Comparison of ENCODE assay signal across 7 mouse cellular contexts in the genomic region with DNA sequence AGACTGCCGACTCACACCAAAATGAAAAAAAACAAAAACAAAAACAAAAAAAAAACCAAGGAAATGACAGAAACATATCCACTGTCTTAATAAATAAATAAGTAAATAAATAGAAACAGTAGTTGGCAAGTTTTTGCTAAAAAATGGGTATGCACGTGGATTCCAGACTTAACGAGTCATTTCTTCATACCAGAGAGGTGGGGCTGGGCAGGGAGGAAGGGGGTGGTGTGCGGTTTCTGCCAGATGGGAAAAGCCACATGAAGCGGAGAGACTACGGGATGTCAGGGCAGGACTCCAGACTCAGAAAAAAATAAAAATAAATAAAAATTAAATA. TPM values are rescaled to one million over a fixed set of nuclear protein-coding genes. Genes with fewer than 3 reads are reported as not detected.
DNase-seq lines count a peak whose midpoint lies in the region; ATAC-seq lines count a peak whose summit lies in the region.

No protein-coding gene starts in this region.

- H3K4me2 ChIP-seq in heart, embryonic 15.5 days = peak overlapping the region; percentile 74
- peak overlapping the region; percentile 79 for H3K4me2 ChIP-seq in limb, embryonic 15.5 days
- peak overlapping the region; percentile 72 for H3K4me2 ChIP-seq in midbrain, embryonic 15.5 days

- H3K27me3 ChIP-seq in heart, embryonic 15.5 days = no peaks in the 10 kb centered on the region
- H3K27me3 ChIP-seq in limb, embryonic 15.5 days = no peaks in the 10 kb centered on the region
- H3K27me3 ChIP-seq in midbrain, embryonic 15.5 days (replicated peaks) = no peaks in the 10 kb centered on the region

- H3K4me1 ChIP-seq in heart, embryonic 15.5 days (replicated peaks) = peaks cover 35% of the 10 kb centered on the region
- H3K4me1 ChIP-seq in limb, embryonic 15.5 days = peaks cover 32% of the 10 kb centered on the region
- H3K4me1 ChIP-seq in midbrain, embryonic 15.5 days = peaks cover 38% of the 10 kb centered on the region

- no peaks in the 10 kb centered on the region for H3K36me3 ChIP-seq in heart, embryonic 15.5 days
- no peaks in the 10 kb centered on the region for H3K36me3 ChIP-seq in limb, embryonic 15.5 days
- H3K36me3 ChIP-seq in midbrain, embryonic 15.5 days (replicated peaks) = no peaks in the 10 kb centered on the region

- peak overlapping the region; percentile 94 for H3K9ac ChIP-seq in heart, embryonic 15.5 days
- 0 out of 2 replicates have a peak overlapping the region, but pooled peaks have one; percentile 93 for H3K9ac ChIP-seq in limb, embryonic 15.5 days
- peak overlapping the region; percentile 98 for H3K9ac ChIP-seq in midbrain, embryonic 15.5 days

- DNase-seq in retina, embryonic 14.5 days (ENCODE audit: low spot score) = peak; percentile 41
- DNase-seq in retina, postnatal 1 day = no peak
- peak; percentile 69 for DNase-seq in embryo, embryonic 10.5 days (ENCODE audit: low spot score)
- DNase-seq in adrenal gland, adult 2 months = no peak

- H3K27ac ChIP-seq in heart, embryonic 15.5 days = peak overlapping the region; percentile 95
- H3K27ac ChIP-seq in limb, embryonic 15.5 days = peak overlapping the region; percentile 90
- H3K27ac ChIP-seq in midbrain, embryonic 15.5 days = peak overlapping the region; percentile 99

- no peaks in the 10 kb centered on the region for H3K9me3 ChIP-seq in heart, embryonic 15.5 days (replicated peaks)
- no peaks in the 10 kb centered on the region for H3K9me3 ChIP-seq in limb, embryonic 15.5 days
- H3K9me3 ChIP-seq in midbrain, embryonic 15.5 days = no peaks in the 10 kb centered on the region

- ATAC-seq in heart, embryonic 15.5 days (replicated peaks; ENCODE audit: insufficient number of reproducible peaks, insufficient read depth, low FRiP score, low read depth) = no peak
- peak; percentile 32; the same call in 1 of the 2 replicates for ATAC-seq in limb, embryonic 15.5 days (ENCODE audit: insufficient number of reproducible peaks, low FRiP score, low TSS enrichment, low read depth)
- ATAC-seq in midbrain, embryonic 15.5 days (replicated peaks) = peak; percentile 62

- H3K4me3 ChIP-seq in heart, embryonic 15.5 days = peak overlapping the region; percentile 95
- H3K4me3 ChIP-seq in limb, embryonic 15.5 days = peak overlapping the region; percentile 93
- peak overlapping the region; percentile 95 for H3K4me3 ChIP-seq in midbrain, embryonic 15.5 days

- WGBS in heart, embryonic 15.5 days = 4% methylated on average over 6 of the region's 6 CpGs
- 3% methylated on average over 6 of the region's 6 CpGs for WGBS in limb, embryonic 15.5 days
- 4% methylated on average over 6 of the region's 6 CpGs for WGBS in midbrain, embryonic 15.5 days

RNA-seq across cellular contexts. Expression of a gene that starts 1.4 kb away (rescaled TPM):
- 51.9 and 53.5 TPM in 2 replicates for polyA plus RNA-seq in heart, embryonic 15.5 days (2015; fragmentation: Nextera tagmentation; extraction: Ambion mirVana)
- polyA plus RNA-seq in limb, embryonic 15.5 days (2015; fragmentation: Nextera tagmentation; extraction: Ambion mirVana) = 45.4 and 46.6 TPM in 2 replicates
- polyA plus RNA-seq in midbrain, embryonic 15.5 days (2015; fragmentation: Nextera tagmentation; extraction: Ambion mirVana) = 85.5 and 91.5 TPM in 2 replicates
- total RNA-seq in adrenal gland, adult 2 months (2021) = 10 to 100 TPM; 82.3 TPM
- polyA plus RNA-seq in adrenal gland, adult 2 months (2012; rRNA removed) = 19.4 and 32.0 TPM in 2 replicates

RNA-seq across cellular contexts. Expression of a gene that starts 37.9 kb away (rescaled TPM):
- 54.5 and 59.7 TPM in 2 replicates for polyA plus RNA-seq in heart, embryonic 15.5 days (2015; fragmentation: Nextera tagmentation; extraction: Ambion mirVana)
- 62.3 and 62.7 TPM in 2 replicates for polyA plus RNA-seq in limb, embryonic 15.5 days (2015; fragmentation: Nextera tagmentation; extraction: Ambion mirVana)
- polyA plus RNA-seq in midbrain, embryonic 15.5 days (2015; fragmentation: Nextera tagmentation; extraction: Ambion mirVana) = 68.0 and 69.7 TPM in 2 replicates
- 10 to 100 TPM; 40.6 to 43.1 TPM for total RNA-seq in adrenal gland, adult 2 months (2021)
- 21.3 and 21.7 TPM in 2 replicates for polyA plus RNA-seq in adrenal gland, adult 2 months (2012; rRNA removed)

Comparison
In these comparisons a context has a peak if more than half of its experiments do, and no peak if none do; other contexts are left out.
1. DNase-seq: peak in retina, embryonic 14.5 days (single experiment) and embryo, embryonic 10.5 days (single experiment); none in retina, postnatal 1 day (single experiment) and adrenal gland, adult 2 months (single experiment).
2. Peak in every context shown above with its lines, with median percentiles within 50 percentile points of each other: H3K27ac ChIP-seq, H3K4me2 ChIP-seq, H3K4me3 ChIP-seq and H3K9ac ChIP-seq.